Mouse (Mus musculus): ENCODE results near the gene Gpr87.

- TF ChIP-seq CTCF (IDR thresholded peaks at IDR 0.05; ENCODE audit: control insufficient read depth, insufficient read depth, insufficient read length), result no peak
- TF ChIP-seq MYOG (IDR thresholded peaks at IDR 0.05; ENCODE audit: control insufficient read depth, extremely low read depth, insufficient read length), result no peak
- no peak for TF ChIP-seq FOSL1 (IDR thresholded peaks at IDR 0.05; ENCODE audit: insufficient read depth, low read length, poor library complexity, severe bottlenecking)
- TF ChIP-seq MAX (IDR thresholded peaks at IDR 0.05), result no peak
Observed at GRCm38 (mm10) chr3:59194099-59194498, 805 bp downstream of the Gpr87 start.

Data from C2C12 (cell line).